Mouse (Mus musculus): ENCODE data around the gene Abhd14b. TPM values are rescaled to one million over a fixed set of nuclear protein-coding genes. Genes with fewer than 3 reads are reported as not detected.

The Abhd14b gene
- total and polyA plus RNA-seq, 2 experiments from 2014 or later: 16.8 to 20.6 TPM

DNA sequence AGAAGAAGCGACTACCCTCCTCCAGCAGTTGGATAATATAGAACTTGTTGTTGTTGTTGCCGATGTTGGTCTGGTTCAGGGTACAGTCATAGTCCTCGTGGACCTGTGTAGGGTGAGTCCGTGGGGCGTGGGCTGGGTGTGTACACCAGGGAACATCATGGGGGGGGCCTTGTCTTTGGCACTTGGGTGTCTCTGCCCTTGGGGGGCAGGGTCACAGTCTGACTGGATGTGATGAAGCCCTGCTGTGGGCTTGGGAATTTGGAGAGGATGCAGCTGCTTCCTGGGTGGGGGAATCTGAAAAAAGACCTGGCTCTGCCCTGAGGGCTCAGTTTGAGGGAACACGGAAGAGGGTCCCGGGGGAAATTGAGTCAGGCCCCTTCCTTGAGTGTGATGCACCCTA lies 27.8 kb downstream of the Abhd14b start:
- H3K9me3 ChIP-seq (ENCODE audit: low read length): no peaks in the 10 kb centered on the region
- WGBS: 67% methylated on average over 7 of the region's 7 CpGs

DNA sequence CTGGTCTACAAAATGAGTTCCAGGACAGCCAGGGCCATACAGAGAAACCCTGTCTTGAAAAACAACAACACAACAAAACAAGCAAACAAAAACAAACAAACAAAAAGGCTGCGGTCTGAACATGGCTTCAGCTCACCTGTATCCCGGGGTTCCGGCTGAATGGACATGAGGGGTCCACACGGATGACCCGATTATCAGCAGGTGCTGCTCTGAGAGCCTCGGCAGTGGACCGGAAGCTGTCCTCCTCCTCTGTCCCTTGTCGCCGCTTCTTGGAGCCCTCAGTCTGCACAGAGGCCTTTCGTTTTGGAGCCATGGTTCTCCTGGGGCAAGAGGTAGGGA lies 28.4 kb downstream of the Abhd14b start, which contains the start of gene Rrp9:
Rrp9 (plus strand) TSS at position 301 of the 339 bp plus-strand sequence.
- Histone ChIP-seq H3K4me3 (ENCODE audit: low read length) (no peak within 1 kb of the TSS), H3K9me3 (ENCODE audit: low read length) (no peaks in the 10 kb centered on the region), H3K4me2 (ENCODE audit: low read depth, low read length) (peak within 1 kb of the TSS; percentile 40; the same call in 1 of the 2 replicates), H3K9ac (replicated peaks; ENCODE audit: low read length) (no peak within 1 kb of the TSS), H3K27ac (peak within 1 kb of the TSS; percentile 33; the same call in 1 of the 2 replicates), H3K27me3 (ENCODE audit: insufficient read depth, low read length) (no peaks in the 10 kb centered on the region), H3K36me3 (ENCODE audit: insufficient read depth, low read length) (no peaks in the 10 kb centered on the region), H3K4me1 (ENCODE audit: insufficient read depth, low read length) (peaks cover 23% of the 10 kb centered on the region; the same call in 1 of the 2 replicates)
- DNase-seq (ENCODE audit: low spot score) (no peak), ATAC-seq (no peak)
- no peak for TF ChIP-seq CTCF (IDR thresholded peaks at IDR 0.05; ENCODE audit: low read depth)
- 84% methylated on average over 10 of the region's 10 CpGs for WGBS

More for the DNA sequence above, 27.8 kb downstream of the Abhd14b start:
- Histone ChIP-seq H3K9ac (replicated peaks; ENCODE audit: low read length) (no peak overlapping the region), H3K27me3 (ENCODE audit: insufficient read depth, low read length) (no peaks in the 10 kb centered on the region), H3K4me1 (ENCODE audit: insufficient read depth, low read length) (peaks cover 23% of the 10 kb centered on the region; the same call in 1 of the 2 replicates), H3K4me3 (ENCODE audit: low read length) (no peak overlapping the region), H3K27ac (no peak overlapping the region), H3K4me2 (ENCODE audit: low read depth, low read length) (no peak overlapping the region), H3K36me3 (ENCODE audit: insufficient read depth, low read length) (no peaks in the 10 kb centered on the region)
- ATAC-seq (no peak), DNase-seq (ENCODE audit: low spot score) (no peak)
- TF ChIP-seq CTCF (IDR thresholded peaks at IDR 0.05; ENCODE audit: low read depth): no peak

DNA sequence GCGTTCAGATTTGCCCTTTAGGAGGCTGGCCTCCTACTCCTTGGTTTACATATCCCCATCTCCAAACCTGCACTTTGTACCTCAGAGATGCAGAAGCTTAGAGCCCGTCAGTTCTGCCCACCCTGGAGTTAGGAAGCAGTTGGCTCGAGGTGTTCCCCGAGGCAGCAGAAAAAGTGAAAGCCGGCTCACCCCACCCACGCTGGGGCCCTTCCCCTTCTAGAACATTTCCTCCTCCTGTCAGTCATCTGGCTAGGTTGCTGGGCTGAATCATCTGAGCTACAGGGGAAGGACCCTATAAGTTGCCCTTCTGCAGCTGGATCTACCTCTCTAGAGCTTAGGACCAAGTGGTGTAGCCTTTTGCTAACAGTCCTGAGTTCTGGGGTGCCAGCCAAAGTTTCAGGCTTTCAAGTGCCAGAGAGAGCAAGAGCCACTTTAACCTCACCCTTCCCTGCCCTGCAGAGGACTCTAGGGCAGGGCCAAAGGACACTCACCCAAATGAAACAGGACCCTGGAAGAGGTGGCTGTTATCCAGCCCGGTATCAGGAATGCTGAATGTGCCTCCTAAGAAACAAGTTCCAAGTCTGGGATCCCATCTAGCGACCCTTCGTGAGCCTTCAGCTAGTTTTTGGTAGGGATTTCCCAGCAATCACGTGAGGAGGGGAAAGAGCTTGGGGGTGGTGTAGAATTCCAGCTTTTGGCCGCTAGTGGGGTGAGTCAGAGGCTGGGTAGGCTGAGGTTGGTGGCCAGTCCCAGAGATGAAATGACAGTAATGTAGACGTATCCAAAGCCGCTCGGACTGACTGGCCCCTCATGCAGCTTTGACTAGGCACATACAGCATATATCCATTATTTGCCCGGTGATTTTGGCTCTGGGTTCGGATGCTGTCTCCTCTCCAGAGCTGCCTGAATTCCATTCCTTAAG lies 29.0 kb downstream of the Abhd14b start:
- H3K27ac ChIP-seq: peak overlapping the region; percentile 33; the same call in 1 of the 2 replicates
- DNase-seq (ENCODE audit: low spot score) (peak; percentile 24), ATAC-seq (no peak; the same call in 1 of the 2 replicates)
- H3K4me1 ChIP-seq (ENCODE audit: insufficient read depth, low read length): peaks cover 23% of the 10 kb centered on the region; the same call in 1 of the 2 replicates
- no peak overlapping the region for H3K4me3 ChIP-seq (ENCODE audit: low read length)
- TF ChIP-seq CTCF (IDR thresholded peaks at IDR 0.05; ENCODE audit: low read depth): no peak
- no peaks in the 10 kb centered on the region for H3K9me3 ChIP-seq (ENCODE audit: low read length)
- no peaks in the 10 kb centered on the region for H3K36me3 ChIP-seq (ENCODE audit: insufficient read depth, low read length)
- no peak overlapping the region for H3K9ac ChIP-seq (replicated peaks; ENCODE audit: low read length)
- peak overlapping the region; percentile 40; the same call in 1 of the 2 replicates for H3K4me2 ChIP-seq (ENCODE audit: low read depth, low read length)
- no peaks in the 10 kb centered on the region for H3K27me3 ChIP-seq (ENCODE audit: insufficient read depth, low read length)
- WGBS: 32% methylated on average over 16 of the region's 16 CpGs

DNA sequence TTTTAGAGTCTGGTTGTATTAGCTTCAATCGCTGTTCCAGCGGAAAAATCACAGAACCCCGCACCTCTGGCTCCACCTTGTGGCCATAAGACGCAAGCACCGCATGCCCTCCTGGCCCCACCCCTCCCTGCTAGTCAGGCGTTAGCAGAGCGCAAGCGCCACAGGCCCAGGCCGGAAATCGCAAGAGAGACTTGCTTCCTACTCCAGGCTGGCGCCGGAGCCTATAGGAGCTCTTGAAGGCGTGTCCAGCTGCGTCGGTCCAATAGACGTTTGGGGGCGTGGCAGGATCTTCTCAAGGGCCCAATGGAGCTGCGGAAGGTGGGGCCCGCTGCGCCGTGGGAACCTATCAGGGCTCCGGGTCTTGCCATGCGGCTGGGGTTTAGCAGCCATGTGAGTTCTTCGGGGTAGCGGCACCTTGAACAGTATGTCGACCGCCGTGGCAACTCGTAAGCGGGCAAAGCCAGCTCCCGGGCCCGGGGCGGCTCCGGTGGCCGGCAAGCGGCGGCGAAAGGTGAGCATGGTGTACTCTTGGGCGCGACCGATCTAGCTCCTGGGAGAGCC lies 29.7 kb downstream of the Abhd14b start, which contains the start of gene Parp3:
Parp3 (minus strand) TSS at position 26 of the 561 bp plus-strand sequence.
- Histone ChIP-seq H3K27ac (peak within 1 kb of the TSS; percentile 59; the same call in 1 of the 2 replicates), H3K27me3 (ENCODE audit: insufficient read depth, low read length) (no peaks in the 10 kb centered on the region)
- WGBS: under 1% methylated on average over 41 of the region's 41 CpGs

DNA sequence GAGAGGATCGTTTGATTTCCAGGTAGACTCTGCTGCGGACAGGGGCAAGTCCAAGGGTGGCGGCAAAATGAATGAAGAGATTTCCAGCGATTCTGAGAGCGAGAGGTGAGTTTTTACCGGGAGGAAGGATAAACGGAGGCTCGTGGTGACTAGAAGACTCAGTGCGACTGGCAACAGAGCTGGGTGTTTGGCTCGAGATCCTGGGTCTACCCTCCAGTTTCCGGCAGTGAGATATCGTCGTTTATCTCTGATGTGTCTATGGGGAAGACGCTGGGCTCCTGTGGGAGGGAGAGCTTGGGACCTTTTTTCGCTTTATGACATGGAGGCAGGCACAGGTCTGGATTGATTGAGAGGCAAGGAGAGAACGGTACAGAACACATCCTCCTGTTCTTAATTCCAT lies 30.4 kb downstream of the Abhd14b start:
- Histone ChIP-seq H3K4me1 (ENCODE audit: insufficient read depth, low read length) (peaks cover 23% of the 10 kb centered on the region; the same call in 1 of the 2 replicates), H3K27me3 (ENCODE audit: insufficient read depth, low read length) (no peaks in the 10 kb centered on the region), H3K36me3 (ENCODE audit: insufficient read depth, low read length) (0 out of 2 replicates have a peak, but pooled peaks cover under 1% of the 10 kb centered on the region), H3K9ac (replicated peaks; ENCODE audit: low read length) (peak overlapping the region; percentile 57), H3K4me3 (ENCODE audit: low read length) (peak overlapping the region; percentile 79), H3K4me2 (ENCODE audit: low read depth, low read length) (peak overlapping the region; percentile 96), H3K27ac (peak overlapping the region; percentile 59; the same call in 1 of the 2 replicates), H3K9me3 (ENCODE audit: low read length) (no peaks in the 10 kb centered on the region)
- ATAC-seq: no peak
- TF ChIP-seq CTCF (IDR thresholded peaks at IDR 0.05; ENCODE audit: low read depth): no peak
- 5% methylated on average over 16 of the region's 16 CpGs for WGBS
- no peak for DNase-seq (ENCODE audit: low spot score)

More for the DNA sequence above, 29.7 kb downstream of the Abhd14b start, which contains the start of gene Parp3:
- Histone ChIP-seq H3K9me3 (ENCODE audit: low read length) (no peaks in the 10 kb centered on the region), H3K9ac (replicated peaks; ENCODE audit: low read length) (peak within 1 kb of the TSS; percentile 57), H3K4me2 (ENCODE audit: low read depth, low read length) (peak within 1 kb of the TSS; percentile 96), H3K4me3 (ENCODE audit: low read length) (peak within 1 kb of the TSS; percentile 79), H3K36me3 (ENCODE audit: insufficient read depth, low read length) (no peaks in the 10 kb centered on the region), H3K4me1 (ENCODE audit: insufficient read depth, low read length) (peaks cover 23% of the 10 kb centered on the region; the same call in 1 of the 2 replicates)
- peak; percentile 97 for TF ChIP-seq CTCF (IDR thresholded peaks at IDR 0.05; ENCODE audit: low read depth)
- ATAC-seq (peak; percentile 99), DNase-seq (ENCODE audit: low spot score) (peak; percentile 100)

DNA sequence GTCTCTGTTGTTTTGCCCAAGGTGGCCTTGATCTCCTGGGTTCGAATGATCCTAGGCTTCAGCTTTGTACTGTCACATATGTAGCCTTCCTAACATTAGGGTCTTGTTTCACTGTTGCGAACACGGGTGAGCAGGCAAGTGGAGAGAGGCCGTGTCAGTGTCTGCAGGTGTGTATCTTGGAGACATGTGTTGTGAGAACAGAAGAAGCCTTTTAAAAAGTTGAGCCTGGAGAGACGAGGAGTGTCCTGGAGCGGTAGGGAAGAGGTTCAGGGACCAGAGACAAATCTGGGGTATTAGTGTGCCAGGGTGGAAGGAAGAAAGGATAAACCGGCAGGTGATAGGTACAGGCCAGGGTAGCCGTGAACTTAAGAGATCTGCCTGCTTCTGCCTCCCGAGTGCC lies 30.8 kb downstream of the Abhd14b start:
- Histone ChIP-seq H3K36me3 (ENCODE audit: insufficient read depth, low read length) (peaks cover 5% of the 10 kb centered on the region; the same call in 1 of the 2 replicates), H3K27ac (no peak overlapping the region), H3K4me2 (ENCODE audit: low read depth, low read length) (peak overlapping the region; percentile 96), H3K4me3 (ENCODE audit: low read length) (peak overlapping the region; percentile 79), H3K4me1 (ENCODE audit: insufficient read depth, low read length) (peaks cover 23% of the 10 kb centered on the region; the same call in 1 of the 2 replicates), H3K9ac (replicated peaks; ENCODE audit: low read length) (peak overlapping the region; percentile 57), H3K27me3 (ENCODE audit: insufficient read depth, low read length) (no peaks in the 10 kb centered on the region), H3K9me3 (ENCODE audit: low read length) (no peaks in the 10 kb centered on the region)
- WGBS: 87% methylated on average over 9 of the region's 9 CpGs
- no peak for DNase-seq (ENCODE audit: low spot score)
- TF ChIP-seq CTCF (IDR thresholded peaks at IDR 0.05; ENCODE audit: low read depth): no peak
- no peak for ATAC-seq
